Comparison of ENCODE assay signal across 8 mouse cellular contexts in the genomic region with DNA sequence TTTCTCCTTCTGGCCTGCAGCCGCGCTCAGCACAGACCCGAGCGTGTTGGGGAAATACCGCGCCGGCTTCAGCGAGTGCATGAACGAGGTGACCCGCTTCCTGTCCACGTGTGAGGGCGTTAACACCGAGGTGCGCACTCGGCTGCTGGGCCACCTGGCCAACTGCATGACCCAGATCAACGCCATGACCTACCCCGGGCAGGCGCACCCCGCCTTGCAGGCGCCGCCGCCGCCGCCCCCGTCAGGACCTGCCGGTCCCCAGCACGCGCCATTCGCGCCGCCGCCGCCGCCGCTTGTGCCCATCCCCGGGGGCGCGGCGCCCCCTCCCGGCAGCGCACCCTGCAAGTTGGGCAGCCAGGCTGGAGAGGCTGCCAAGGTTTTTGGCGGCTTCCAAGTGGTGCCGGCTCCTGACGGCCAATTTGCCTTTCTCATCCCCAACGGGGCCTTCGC. TPM values are rescaled to one million over a fixed set of nuclear protein-coding genes. Genes with fewer than 3 reads are reported as not detected.
DNase-seq lines count a peak whose midpoint lies in the region; ATAC-seq and TF ChIP-seq lines count a peak whose summit lies in the region.

No protein-coding gene starts in this region.

- peak; percentile 22; the same call in 1 of the 2 replicates for TF ChIP-seq CTCF in cortical plate, adult 2 months (IDR thresholded peaks at IDR 0.05; ENCODE audit: extremely low read depth, insufficient read depth, low read length)

- TF ChIP-seq POLR2A in cortical plate, adult 2 months (IDR thresholded peaks at IDR 0.05; ENCODE audit: extremely low read depth, insufficient read depth, low read length) = peak; percentile 26; the same call in 1 of the 2 replicates

- H3K9ac ChIP-seq in intestine, embryonic 15.5 days = peak overlapping the region; percentile 71

- H3K36me3 ChIP-seq in intestine, embryonic 15.5 days = no peaks in the 10 kb centered on the region
- peaks cover 4% of the 10 kb centered on the region; the same call in 1 of the 2 replicates for H3K36me3 ChIP-seq in midbrain, embryonic 10.5 days

- DNase-seq in adrenal gland, adult (ENCODE audit: inconsistent age in 2 of 2, low spot score in 1 of 2) = peak; percentile 92 to 97
- DNase-seq in gastrocnemius, postnatal 14 days = peak; percentile 86
- peak; percentile 87 to 90 for DNase-seq in left cerebral cortex, postnatal 36 days (ENCODE audit: low spot score in 2 of 2)
- DNase-seq in midbrain, embryonic 10.5 days (ENCODE audit: low spot score) = peak; percentile 83
- DNase-seq in spleen, adult 12 weeks (ENCODE audit: low spot score) = peak; percentile 65

- intact Hi-C loops in gastrocnemius, postnatal 14 days (cut with DNase I; ENCODE audit: low total_unique reads) = loop anchor here (5.0 to 10.0 kb wide), 3 partner anchors 122 to 340 kb away; no protein-coding TSS in a partner anchor
- intact Hi-C loops in left cerebral cortex, postnatal 36 days (cut with DNase I) = loop anchor here (1.0 to 5.0 kb wide), 4 partner anchors 230 to 338 kb away; no protein-coding TSS in a partner anchor

- H3K27ac ChIP-seq in cortical plate, adult 2 months (ENCODE audit: insufficient read depth, low read length) = peak overlapping the region; percentile 90
- peak overlapping the region; percentile 95 for H3K27ac ChIP-seq in intestine, embryonic 15.5 days
- H3K27ac ChIP-seq in midbrain, embryonic 10.5 days (replicated peaks) = peak overlapping the region; percentile 89

- H3K4me3 ChIP-seq in cortical plate, adult 2 months (ENCODE audit: insufficient read depth, low read length) = peak overlapping the region; percentile 73
- peak overlapping the region; percentile 65 for H3K4me3 ChIP-seq in intestine, embryonic 15.5 days (replicated peaks)
- H3K4me3 ChIP-seq in midbrain, embryonic 10.5 days = peak overlapping the region; percentile 67

- no peaks in the 10 kb centered on the region for H3K9me3 ChIP-seq in intestine, embryonic 15.5 days
- no peaks in the 10 kb centered on the region for H3K9me3 ChIP-seq in midbrain, embryonic 10.5 days (replicated peaks)

- WGBS in intestine, embryonic 15.5 days = 1% methylated on average over 45 of the region's 46 CpGs
- 0% methylated on average over 46 of the region's 46 CpGs for WGBS in midbrain, embryonic 10.5 days

- H3K27me3 ChIP-seq in intestine, embryonic 15.5 days (replicated peaks) = no peaks in the 10 kb centered on the region
- H3K27me3 ChIP-seq in midbrain, embryonic 10.5 days (ENCODE audit: low read depth, poor library complexity, severe bottlenecking) = peaks cover 54% of the 10 kb centered on the region

- H3K4me2 ChIP-seq in intestine, embryonic 15.5 days (replicated peaks) = peak overlapping the region; percentile 89

- H3K4me1 ChIP-seq in cortical plate, adult 2 months (ENCODE audit: control insufficient read depth, insufficient read depth, low read length) = peaks cover 2% of the 10 kb centered on the region; the same call in 1 of the 2 replicates
- H3K4me1 ChIP-seq in intestine, embryonic 15.5 days (replicated peaks) = peaks cover 34% of the 10 kb centered on the region
- H3K4me1 ChIP-seq in midbrain, embryonic 10.5 days = peaks cover 88% of the 10 kb centered on the region

- peak; percentile 3 for ATAC-seq in intestine, embryonic 15.5 days
- ATAC-seq in megakaryocyte-erythroid progenitor cell, adult 5-6 weeks (replicated peaks; ENCODE audit: low FRiP score, low TSS enrichment, poor library complexity, severe bottlenecking) = no peak

RNA-seq across cellular contexts. Expression of a gene that starts 2.7 kb away (rescaled TPM):
- 26.8 and 28.1 TPM in 2 replicates for polyA plus RNA-seq in cortical plate, adult 2 months (2012; rRNA removed)
- total RNA-seq in gastrocnemius, postnatal 14 days (2021) = 10 to 100 TPM; 19.0 to 19.4 TPM
- polyA plus RNA-seq in intestine, embryonic 15.5 days (2015; fragmentation: Nextera tagmentation; extraction: Ambion mirVana) = 55.7 and 67.4 TPM in 2 replicates
- 10 to 100 TPM; 18.1 to 18.3 TPM for total RNA-seq in left cerebral cortex, postnatal 36 days (2021)
- polyA plus RNA-seq in midbrain, embryonic 10.5 days (2016; fragmentation: Nextera tagmentation; extraction: Ambion mirVana) = 32.2 and 42.5 TPM in 2 replicates
- 1.5 and 6.9 TPM in 2 replicates for total RNA-seq in megakaryocyte-erythroid progenitor cell, adult 5-6 weeks (2014; fragmentation: Nextera tagmentation)
- total RNA-seq in megakaryocyte-erythroid progenitor cell, adult 5-6 weeks (2017) = 2.9 and 5.1 TPM in 2 replicates
